Mouse (Mus musculus): ENCODE measurements at regions not wholly inside any gene's neighbourhood (a gene's known extent, or its start where the extent isn't known, plus 50 kb on each side); places are given as distances from the start of the nearest gene placed in this dataset.

GRCm38 (mm10) chr15:62150296-62150695 lies 1227.5 kb upstream of the A1bg start:
- Histone ChIP-seq H3K9ac (replicated peaks; ENCODE audit: low read depth, low read length) (no peak overlapping the region), H3K4me3 (ENCODE audit: low read depth, low read length) (no peak overlapping the region), H3K27me3 (ENCODE audit: control insufficient read depth, insufficient read depth, low read length) (no peaks in the 10 kb centered on the region), H3K36me3 (ENCODE audit: control insufficient read depth, insufficient read depth, low read length) (no peaks in the 10 kb centered on the region), H3K4me1 (ENCODE audit: control insufficient read depth, insufficient read depth, low read length) (0 out of 2 replicates have a peak, but pooled peaks cover 5% of the 10 kb centered on the region), H3K27ac (ENCODE audit: low read length) (no peak overlapping the region), H3K9me3 (ENCODE audit: control insufficient read depth, low read depth, low read length) (no peaks in the 10 kb centered on the region), H3K4me2 (replicated peaks; ENCODE audit: low read depth, low read length) (no peak overlapping the region)
- WGBS, result 81% methylated on average over 4 of the region's 4 CpGs
- no peak for ATAC-seq (ENCODE audit: insufficient number of reproducible peaks, insufficient read depth, low FRiP score, low read depth)

- no peaks in the 10 kb centered on the region for H3K9me3 ChIP-seq (ENCODE audit: control insufficient read depth, low read depth, low read length)
- H3K9ac ChIP-seq (replicated peaks; ENCODE audit: low read depth, low read length), result no peak overlapping the region
- no peaks in the 10 kb centered on the region for H3K36me3 ChIP-seq (ENCODE audit: control insufficient read depth, insufficient read depth, low read length)
- 84% methylated on average over 10 of the region's 10 CpGs for whole genome bisulfite sequencing
- no peak overlapping the region for H3K27ac ChIP-seq (ENCODE audit: low read length)
- H3K4me3 ChIP-seq (ENCODE audit: low read depth, low read length), result no peak overlapping the region
- H3K27me3 ChIP-seq (ENCODE audit: control insufficient read depth, insufficient read depth, low read length), result no peaks in the 10 kb centered on the region
- no peak overlapping the region for H3K4me2 ChIP-seq (replicated peaks; ENCODE audit: low read depth, low read length)
- H3K4me1 ChIP-seq (ENCODE audit: control insufficient read depth, insufficient read depth, low read length), result 0 out of 2 replicates have a peak, but pooled peaks cover 5% of the 10 kb centered on the region
- no peak for ATAC-seq (ENCODE audit: insufficient number of reproducible peaks, insufficient read depth, low FRiP score, low read depth)
These were observed 1225.9 kb upstream of the A1bg start for GRCm38 (mm10) chr15:62148680-62149237.

- Histone ChIP-seq H3K9ac (replicated peaks; ENCODE audit: low read depth, low read length) (no peak overlapping the region), H3K36me3 (ENCODE audit: control insufficient read depth, insufficient read depth, low read length) (no peaks in the 10 kb centered on the region), H3K27me3 (ENCODE audit: control insufficient read depth, insufficient read depth, low read length) (no peaks in the 10 kb centered on the region), H3K4me2 (replicated peaks; ENCODE audit: low read depth, low read length) (no peak overlapping the region), H3K9me3 (ENCODE audit: control insufficient read depth, low read depth, low read length) (no peaks in the 10 kb centered on the region), H3K4me1 (ENCODE audit: control insufficient read depth, insufficient read depth, low read length) (0 out of 2 replicates have a peak, but pooled peaks cover 5% of the 10 kb centered on the region), H3K27ac (ENCODE audit: low read length) (no peak overlapping the region), H3K4me3 (ENCODE audit: low read depth, low read length) (no peak overlapping the region)
- WGBS, result 43% methylated on average over 5 of the region's 5 CpGs
- no peak for ATAC-seq (ENCODE audit: insufficient number of reproducible peaks, insufficient read depth, low FRiP score, low read depth)
These were observed 1224.6 kb upstream of the A1bg start for GRCm38 (mm10) chr15:62147343-62147953.

DNA sequence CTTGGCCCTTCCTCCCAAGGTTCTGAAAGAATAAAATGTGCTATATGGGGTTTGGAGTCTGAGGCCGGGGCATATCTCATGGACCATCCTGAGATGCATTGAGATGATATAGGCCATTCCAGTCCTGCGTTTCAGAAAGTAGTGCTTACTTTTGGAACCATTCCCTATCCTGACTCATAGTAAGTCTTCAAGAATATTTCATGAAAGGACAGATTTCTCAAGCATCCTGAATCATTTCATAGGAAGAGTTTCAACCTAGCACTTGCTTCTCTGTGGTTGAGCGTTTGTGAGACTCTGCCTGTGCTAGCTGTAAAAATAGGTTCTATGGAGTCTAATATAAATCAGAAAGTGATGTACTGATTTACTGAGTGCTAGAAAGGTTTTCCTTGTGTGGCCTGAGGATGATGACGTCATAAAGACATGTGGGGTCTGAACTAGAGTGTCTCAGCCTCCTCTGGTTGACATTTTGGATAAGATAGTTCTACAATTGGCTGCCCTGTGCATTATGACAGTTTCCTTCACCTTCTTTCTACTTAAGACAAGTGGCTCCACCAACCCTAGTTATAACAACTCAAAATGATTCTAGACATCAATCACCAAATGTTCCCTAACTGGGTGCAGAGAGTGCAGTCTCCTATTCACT lies 1223.0 kb upstream of the A1bg start:
- Histone ChIP-seq H3K27me3 (ENCODE audit: control insufficient read depth, insufficient read depth, low read length) (no peaks in the 10 kb centered on the region), H3K36me3 (ENCODE audit: control insufficient read depth, insufficient read depth, low read length) (no peaks in the 10 kb centered on the region), H3K4me2 (replicated peaks; ENCODE audit: low read depth, low read length) (no peak overlapping the region), H3K4me1 (ENCODE audit: control insufficient read depth, insufficient read depth, low read length) (0 out of 2 replicates have a peak, but pooled peaks cover 5% of the 10 kb centered on the region), H3K9ac (replicated peaks; ENCODE audit: low read depth, low read length) (no peak overlapping the region), H3K4me3 (ENCODE audit: low read depth, low read length) (no peak overlapping the region), H3K27ac (ENCODE audit: low read length) (no peak overlapping the region), H3K9me3 (ENCODE audit: control insufficient read depth, low read depth, low read length) (no peaks in the 10 kb centered on the region)
- ATAC-seq (ENCODE audit: insufficient number of reproducible peaks, insufficient read depth, low FRiP score, low read depth), result no peak
- WGBS, result 87% methylated on average over 4 of the region's 4 CpGs

GRCm38 (mm10) chr15:62144776-62145564 lies 1222.2 kb upstream of the A1bg start:
- Histone ChIP-seq H3K36me3 (ENCODE audit: control insufficient read depth, insufficient read depth, low read length) (no peaks in the 10 kb centered on the region), H3K4me2 (replicated peaks; ENCODE audit: low read depth, low read length) (no peak overlapping the region), H3K4me3 (ENCODE audit: low read depth, low read length) (no peak overlapping the region), H3K4me1 (ENCODE audit: control insufficient read depth, insufficient read depth, low read length) (0 out of 2 replicates have a peak, but pooled peaks cover 5% of the 10 kb centered on the region), H3K9ac (replicated peaks; ENCODE audit: low read depth, low read length) (no peak overlapping the region), H3K27ac (ENCODE audit: low read length) (no peak overlapping the region), H3K9me3 (ENCODE audit: control insufficient read depth, low read depth, low read length) (no peaks in the 10 kb centered on the region), H3K27me3 (ENCODE audit: control insufficient read depth, insufficient read depth, low read length) (no peaks in the 10 kb centered on the region)
- 88% methylated on average over 10 of the region's 10 CpGs for WGBS
- no peak for ATAC-seq (ENCODE audit: insufficient number of reproducible peaks, insufficient read depth, low FRiP score, low read depth)

DNA sequence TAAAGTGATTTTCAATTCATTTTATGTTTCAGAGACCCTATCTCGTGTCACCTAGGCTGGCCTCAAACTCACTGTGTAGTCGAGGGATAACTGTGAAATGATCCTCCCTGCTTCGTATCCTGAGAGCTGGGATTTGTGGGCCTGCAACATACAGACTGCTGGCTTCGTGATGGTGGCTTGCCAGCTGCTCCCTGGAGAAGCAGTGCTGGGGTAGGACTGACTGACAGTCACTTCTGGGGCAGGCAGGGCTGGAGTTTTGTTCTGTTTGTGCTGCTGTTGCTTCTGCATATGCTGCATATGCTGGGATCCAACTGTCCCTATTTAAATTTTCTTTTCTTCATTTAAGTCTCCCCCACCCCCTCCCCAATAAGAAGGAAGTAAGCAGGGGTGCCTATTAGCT lies 1217.0 kb upstream of the A1bg start:
- H3K9ac ChIP-seq (replicated peaks; ENCODE audit: low read depth, low read length), result no peak overlapping the region
- 63% methylated on average over 4 of the region's 4 CpGs for WGBS
- no peak overlapping the region for H3K4me3 ChIP-seq (ENCODE audit: low read depth, low read length)
- no peaks in the 10 kb centered on the region for H3K27me3 ChIP-seq (ENCODE audit: control insufficient read depth, insufficient read depth, low read length)
- H3K4me1 ChIP-seq (ENCODE audit: control insufficient read depth, insufficient read depth, low read length), result 0 out of 2 replicates have a peak, but pooled peaks cover 5% of the 10 kb centered on the region
- H3K36me3 ChIP-seq (ENCODE audit: control insufficient read depth, insufficient read depth, low read length), result no peaks in the 10 kb centered on the region
- no peak overlapping the region for H3K27ac ChIP-seq (ENCODE audit: low read length)
- no peak overlapping the region for H3K4me2 ChIP-seq (replicated peaks; ENCODE audit: low read depth, low read length)
- H3K9me3 ChIP-seq (ENCODE audit: control insufficient read depth, low read depth, low read length), result no peaks in the 10 kb centered on the region
- ATAC-seq (ENCODE audit: insufficient number of reproducible peaks, insufficient read depth, low FRiP score, low read depth), result no peak

DNA sequence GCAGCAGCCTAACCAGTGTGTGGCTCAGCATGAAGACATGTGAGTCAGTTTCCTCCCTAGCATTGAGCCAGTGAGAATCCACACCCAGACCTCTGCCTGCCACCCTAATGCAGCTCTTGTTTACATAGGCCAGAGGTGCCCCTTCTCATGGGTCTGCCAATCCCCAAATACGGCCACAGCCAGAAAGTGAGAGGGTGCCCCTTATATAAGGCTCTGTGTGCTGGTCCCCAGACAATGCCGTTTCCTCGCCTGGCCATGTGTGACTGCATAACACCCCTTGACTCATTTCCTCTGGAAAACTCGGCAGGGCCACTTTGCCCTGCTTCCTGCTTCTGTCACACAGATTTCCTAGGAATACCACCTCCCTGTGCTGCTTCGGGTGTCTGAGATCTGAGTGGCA lies 1216.4 kb upstream of the A1bg start:
- H3K27me3 ChIP-seq (ENCODE audit: control insufficient read depth, insufficient read depth, low read length), result no peaks in the 10 kb centered on the region
- no peak for ATAC-seq (ENCODE audit: insufficient number of reproducible peaks, insufficient read depth, low FRiP score, low read depth)

DNA sequence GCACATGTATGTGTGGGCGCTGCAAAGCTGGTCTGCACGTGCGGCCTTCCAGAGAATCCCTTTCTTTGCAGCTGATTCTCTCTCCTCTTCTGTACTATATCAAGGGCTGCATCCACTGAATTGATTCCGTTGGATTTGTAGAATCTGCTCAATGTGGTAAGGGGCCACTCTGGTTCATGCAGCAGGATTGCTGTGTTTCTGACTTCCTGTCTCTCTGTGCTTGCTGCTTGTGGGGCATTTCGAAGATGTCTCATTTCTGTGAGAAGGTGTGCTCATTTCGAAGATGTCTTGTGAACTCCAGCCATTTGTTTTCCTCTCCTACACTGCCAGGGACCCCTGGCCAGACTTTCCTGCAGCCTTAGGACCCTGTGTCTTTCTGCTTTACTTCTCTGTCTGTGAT lies 1215.9 kb upstream of the A1bg start:
- H3K27ac ChIP-seq (ENCODE audit: low read length), result no peak overlapping the region
- 85% methylated on average over 6 of the region's 6 CpGs for WGBS
- H3K9ac ChIP-seq (replicated peaks; ENCODE audit: low read depth, low read length), result no peak overlapping the region
- ATAC-seq (ENCODE audit: insufficient number of reproducible peaks, insufficient read depth, low FRiP score, low read depth), result no peak
- H3K4me3 ChIP-seq (ENCODE audit: low read depth, low read length), result no peak overlapping the region
- H3K4me2 ChIP-seq (replicated peaks; ENCODE audit: low read depth, low read length), result no peak overlapping the region
- H3K9me3 ChIP-seq (ENCODE audit: control insufficient read depth, low read depth, low read length), result no peaks in the 10 kb centered on the region
- H3K4me1 ChIP-seq (ENCODE audit: control insufficient read depth, insufficient read depth, low read length), result 0 out of 2 replicates have a peak, but pooled peaks cover 5% of the 10 kb centered on the region
- no peaks in the 10 kb centered on the region for H3K27me3 ChIP-seq (ENCODE audit: control insufficient read depth, insufficient read depth, low read length)
- no peaks in the 10 kb centered on the region for H3K36me3 ChIP-seq (ENCODE audit: control insufficient read depth, insufficient read depth, low read length)

More for the DNA sequence above, 1216.4 kb upstream of the A1bg start:
- Histone ChIP-seq H3K9ac (replicated peaks; ENCODE audit: low read depth, low read length) (no peak overlapping the region), H3K36me3 (ENCODE audit: control insufficient read depth, insufficient read depth, low read length) (no peaks in the 10 kb centered on the region), H3K4me1 (ENCODE audit: control insufficient read depth, insufficient read depth, low read length) (0 out of 2 replicates have a peak, but pooled peaks cover 5% of the 10 kb centered on the region), H3K4me2 (replicated peaks; ENCODE audit: low read depth, low read length) (no peak overlapping the region), H3K27ac (ENCODE audit: low read length) (no peak overlapping the region), H3K9me3 (ENCODE audit: control insufficient read depth, low read depth, low read length) (no peaks in the 10 kb centered on the region), H3K4me3 (ENCODE audit: low read depth, low read length) (no peak overlapping the region)
- 51% methylated on average over 5 of the region's 5 CpGs for WGBS
